Mouse (Mus musculus): Measurements from ENCODE around the gene Fbxw7.

Gene Fbxw7

DNA sequence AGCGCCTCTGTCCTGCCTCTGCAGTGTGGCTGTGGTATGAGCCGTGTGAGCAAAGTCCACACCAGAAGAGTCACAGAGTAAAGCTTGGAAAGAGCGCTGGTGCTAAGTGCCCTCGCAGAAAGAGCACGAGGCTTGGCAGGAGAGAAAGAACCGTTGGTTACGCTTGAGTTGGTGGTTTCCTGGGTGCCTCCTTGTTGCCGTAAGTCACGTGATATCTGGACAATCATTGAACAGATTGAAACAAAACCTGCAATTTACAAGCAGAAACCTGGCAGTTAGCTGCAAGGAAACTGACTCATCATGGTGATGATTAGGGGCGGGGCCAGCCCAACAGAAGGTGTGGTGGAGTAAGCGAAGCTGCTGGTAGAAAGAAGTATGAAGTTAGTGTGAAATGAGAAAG, 207.7 kb downstream of the Fbxw7 start:
- DNase-seq (ENCODE audit: extremely low read depth, low read depth), result no peak

DNA sequence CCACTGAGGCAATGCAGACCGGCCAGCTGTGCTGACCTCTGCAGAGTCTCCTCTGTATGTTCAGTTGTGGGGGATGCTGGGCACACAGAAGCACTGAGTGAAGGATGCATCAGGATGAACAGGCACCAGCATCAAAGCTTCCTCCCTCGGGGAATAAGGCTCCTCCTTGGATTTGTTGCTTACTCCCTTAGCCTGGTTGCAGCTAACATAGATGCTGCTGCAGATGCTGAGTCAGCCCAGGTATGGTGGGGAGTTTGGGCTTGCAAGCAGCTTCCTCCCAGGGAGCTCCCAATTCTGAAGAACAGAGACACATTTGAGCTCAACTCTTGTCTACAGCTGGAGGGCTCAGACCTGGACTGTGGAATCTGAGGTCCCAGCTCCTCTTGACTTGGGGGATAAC, 209.2 kb downstream of the Fbxw7 start:
- no peak for DNase-seq (ENCODE audit: extremely low read depth, low read depth)

DNA sequence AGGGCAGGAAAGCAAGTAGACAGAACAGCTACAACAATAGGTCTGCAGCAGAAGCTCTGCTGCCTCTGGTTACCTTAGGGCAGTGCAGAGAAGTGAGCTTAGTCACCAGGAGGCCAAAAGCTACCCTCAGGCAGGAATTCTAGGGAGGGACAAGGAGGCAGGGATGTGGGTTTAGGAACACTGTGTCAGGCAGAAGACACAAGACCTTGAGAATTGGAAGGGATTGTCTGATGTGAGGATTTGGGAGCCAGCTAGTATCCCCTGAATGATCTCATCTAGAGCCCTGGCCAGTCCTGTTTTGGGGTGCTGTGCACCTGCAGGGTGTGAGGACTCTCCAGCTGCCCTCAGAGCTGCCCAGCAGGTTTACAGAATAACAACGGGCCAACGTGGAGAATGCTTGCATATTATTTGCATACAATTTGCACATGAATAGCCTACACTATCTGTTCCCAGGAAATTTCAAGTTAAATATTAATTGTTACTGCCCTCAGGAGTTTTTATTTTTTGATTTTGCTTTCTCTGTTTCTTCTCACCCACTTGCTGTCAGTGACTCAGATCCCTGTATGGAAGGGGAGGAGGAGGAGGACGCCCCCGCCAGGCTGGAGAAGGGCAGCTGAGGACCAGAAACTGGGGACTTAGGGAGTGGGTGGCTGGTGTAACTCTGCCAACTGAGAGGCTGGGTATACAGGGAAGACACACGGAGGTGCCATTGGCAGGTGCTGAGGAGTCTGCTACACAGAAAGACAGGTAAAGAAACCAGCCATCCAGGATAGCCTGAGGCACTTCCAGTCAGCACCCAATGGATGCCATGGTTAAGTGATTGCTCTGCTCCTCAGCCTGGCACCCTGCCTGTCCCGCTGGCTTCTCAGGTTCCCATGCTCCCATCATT, 210.0 kb downstream of the Fbxw7 start:
- DNase-seq (ENCODE audit: extremely low read depth, low read depth), result no peak

Measured in MEL-GATA-1-ER (cell line).